Mouse (Mus musculus) thymus, adult 2 months (tissue): Measurements from ENCODE around the gene Upp2.

Source experiments
- CTCF ChIP-seq: fragments of 200-500 bp; IDR thresholded peaks from 2 replicates; pipeline ENCODE4 v1.5.1; 2012; ENCODE audit warnings: mild to moderate bottlenecking, control low read depth, low read length, moderate library complexity, borderline replicate concordance; ENCODE audit not compliant: control insufficient read depth, poor library complexity, insufficient read depth; ENCODE audit errors: extremely low read depth
- POLR2A ChIP-seq: fragments of 200-500 bp; IDR thresholded peaks from 2 replicates; pipeline ENCODE4 v1.6.1; 2012; ENCODE audit warnings: mild to moderate bottlenecking, low read length, control low read depth, moderate library complexity; ENCODE audit not compliant: control insufficient read depth, poor library complexity, insufficient read depth; ENCODE audit errors: extremely low read depth

- TF ChIP-seq CTCF (no peak), POLR2A (no peak)
These were observed 47.8 kb downstream of the Upp2 start for GRCm38 (mm10) chr2:58614851-58615250.
